Mouse (Mus musculus): ENCODE measurements around the gene Grip1.

Grip1 gene

DNA sequence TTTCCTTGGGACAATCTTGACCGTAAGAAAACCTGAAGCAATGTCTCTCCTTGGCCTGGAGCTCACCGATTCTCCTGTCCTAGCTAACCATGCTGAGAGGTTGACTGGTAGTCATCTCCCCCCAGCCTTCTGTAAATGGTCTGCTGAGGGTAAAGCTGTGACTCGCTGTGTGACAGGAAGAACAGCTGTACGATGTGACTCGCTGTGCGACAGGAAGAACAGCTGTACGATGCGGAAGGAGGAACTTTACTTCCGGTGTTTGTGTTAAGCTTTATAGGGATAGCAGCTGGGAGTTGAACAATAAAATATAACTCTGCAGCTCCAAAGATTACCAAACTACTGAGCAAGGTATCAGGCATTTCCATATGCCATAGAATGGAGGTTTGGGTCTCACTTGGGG lies 119.5 kb downstream of the Grip1 start:
- no peak for DNase-seq (ENCODE audit: low spot score)

DNA sequence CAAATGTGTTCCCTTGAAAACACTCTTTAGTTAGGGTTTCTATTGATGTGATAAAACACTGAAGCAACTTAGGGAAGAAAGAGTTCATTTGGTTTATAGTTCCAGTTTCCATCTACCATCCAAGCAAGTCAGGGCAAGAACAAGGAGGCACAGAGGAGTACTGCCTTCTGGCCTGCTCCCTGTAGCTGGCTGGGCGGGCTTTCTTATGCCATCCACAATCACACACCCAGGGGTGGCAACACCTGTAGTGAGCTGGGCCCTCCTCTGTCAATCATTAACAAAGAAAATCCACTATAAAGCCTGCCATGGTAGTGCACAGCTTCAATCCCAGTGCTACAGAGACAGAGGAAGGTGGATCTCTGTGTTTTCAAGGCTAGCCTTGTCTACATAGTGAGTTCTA lies 122.2 kb downstream of the Grip1 start:
- no peak for DNase-seq (ENCODE audit: low spot score)

DNA sequence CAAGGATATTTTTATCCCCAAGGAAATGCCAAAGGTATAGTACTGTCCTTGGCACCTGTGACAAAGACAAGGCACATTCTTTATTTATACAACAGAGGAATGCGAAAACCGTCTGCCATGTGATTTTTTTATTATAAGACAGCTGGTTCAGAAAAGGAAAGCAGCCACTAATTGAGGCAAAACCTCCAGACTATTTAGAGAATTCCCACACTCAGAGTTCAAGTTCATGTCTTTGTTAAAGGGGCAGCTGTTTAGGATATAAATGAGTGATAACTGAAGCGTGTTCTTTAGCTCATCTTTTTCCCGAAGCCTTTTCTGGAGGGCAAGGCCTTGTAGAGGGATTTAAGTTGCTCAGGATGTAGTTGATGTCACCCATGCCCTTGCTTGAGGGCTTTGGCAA lies 126.4 kb downstream of the Grip1 start:
- no peak for DNase-seq (ENCODE audit: low spot score)

DNA sequence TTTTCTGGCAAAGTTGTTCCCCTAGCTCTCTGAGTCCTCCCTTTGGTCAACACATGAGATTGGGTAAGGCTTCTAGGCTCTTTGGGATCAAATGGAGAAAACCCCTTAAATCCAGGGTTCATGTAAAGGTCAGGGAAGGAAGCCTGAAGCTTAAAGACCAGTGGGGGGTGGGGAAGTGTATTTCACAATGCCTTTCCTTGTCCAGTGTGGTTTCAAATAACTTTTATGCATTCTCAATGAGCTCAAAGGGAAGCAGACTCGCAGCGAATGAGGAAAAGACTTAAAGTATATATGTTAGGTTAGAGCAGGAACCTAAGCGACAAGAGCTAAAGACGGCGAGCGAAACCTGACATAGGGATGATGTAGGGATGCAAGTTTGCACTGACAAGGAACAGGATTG lies 131.0 kb downstream of the Grip1 start:
- DNase-seq (ENCODE audit: low spot score): no peak

DNA sequence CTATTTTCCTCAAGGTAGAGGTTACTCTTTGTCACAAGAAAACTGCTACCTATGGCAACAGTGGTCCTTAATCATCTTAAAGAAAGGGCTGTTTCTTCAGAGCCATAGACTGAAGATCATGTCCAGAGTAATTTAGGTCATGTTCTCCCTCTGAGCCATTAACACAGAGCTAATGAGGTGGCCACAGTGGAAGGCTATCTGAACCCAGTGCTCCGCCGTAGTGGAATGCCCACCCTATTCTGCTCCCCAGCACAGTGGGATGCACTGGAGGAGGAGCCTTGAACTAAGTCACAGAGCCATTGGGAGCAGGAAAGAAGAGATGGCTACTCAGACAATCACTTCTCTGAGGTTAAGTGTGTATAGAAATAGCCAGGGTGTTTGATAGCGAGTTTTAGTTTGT lies 133.3 kb downstream of the Grip1 start:
- DNase-seq (ENCODE audit: low spot score): no peak

DNA sequence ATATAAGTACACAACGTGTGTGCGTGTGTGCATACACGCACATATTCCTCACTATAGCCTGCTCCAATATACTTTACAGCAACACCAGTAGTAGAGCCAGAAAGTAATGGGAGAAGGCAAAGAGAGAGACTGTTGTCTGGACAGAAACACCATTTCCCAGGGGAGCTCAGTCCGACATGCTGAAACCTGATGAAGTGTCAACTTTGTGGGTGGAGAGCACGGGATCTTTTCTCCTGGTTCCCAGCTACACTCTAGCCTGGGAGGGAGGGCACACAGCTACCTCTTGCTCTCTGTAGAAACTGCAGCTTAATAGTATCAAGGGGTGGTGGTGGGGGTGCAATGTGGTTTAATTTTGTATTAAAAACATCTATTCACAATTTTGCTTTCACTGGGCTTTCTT lies 143.2 kb downstream of the Grip1 start:
- DNase-seq (ENCODE audit: low spot score): no peak

DNA sequence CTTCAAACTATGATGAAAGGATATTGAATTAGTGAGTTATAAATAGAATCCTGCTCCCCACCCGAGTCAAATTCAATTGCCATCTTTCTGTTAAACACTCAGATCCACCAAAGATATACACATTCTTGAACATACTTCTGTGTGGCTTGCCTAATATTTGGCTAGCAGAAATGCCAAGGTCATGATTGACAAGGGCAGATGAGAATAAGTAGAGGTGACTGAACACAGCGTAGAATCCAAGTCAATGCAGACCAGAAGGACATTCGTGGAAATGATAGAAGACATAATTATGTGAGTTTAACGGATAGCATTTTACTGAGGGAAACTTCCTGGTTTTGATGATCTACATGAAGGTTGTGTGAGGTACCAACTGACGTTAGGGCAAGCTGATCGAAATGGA lies 153.9 kb downstream of the Grip1 start:
- DNase-seq (ENCODE audit: low spot score): no peak

DNA sequence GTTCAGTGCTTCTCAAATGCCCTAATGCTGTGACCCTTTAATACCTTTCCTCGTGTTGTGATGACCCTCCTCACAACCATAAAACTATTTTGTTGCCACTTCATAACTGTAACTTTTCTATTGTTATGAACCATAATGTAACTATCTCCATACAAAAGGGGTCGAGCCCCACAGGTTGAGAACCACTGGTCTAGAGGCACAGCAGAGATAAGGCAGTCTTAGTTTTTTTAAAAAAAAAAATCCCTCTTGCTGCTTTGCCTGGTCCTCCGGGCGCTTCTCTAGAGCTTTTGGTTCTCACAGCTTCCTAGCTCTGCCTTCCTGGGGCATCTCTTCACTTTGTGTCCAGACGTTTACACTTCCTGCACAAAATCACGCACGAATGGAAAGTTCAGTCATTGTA lies 155.4 kb downstream of the Grip1 start:
- DNase-seq (ENCODE audit: low spot score): no peak

DNA sequence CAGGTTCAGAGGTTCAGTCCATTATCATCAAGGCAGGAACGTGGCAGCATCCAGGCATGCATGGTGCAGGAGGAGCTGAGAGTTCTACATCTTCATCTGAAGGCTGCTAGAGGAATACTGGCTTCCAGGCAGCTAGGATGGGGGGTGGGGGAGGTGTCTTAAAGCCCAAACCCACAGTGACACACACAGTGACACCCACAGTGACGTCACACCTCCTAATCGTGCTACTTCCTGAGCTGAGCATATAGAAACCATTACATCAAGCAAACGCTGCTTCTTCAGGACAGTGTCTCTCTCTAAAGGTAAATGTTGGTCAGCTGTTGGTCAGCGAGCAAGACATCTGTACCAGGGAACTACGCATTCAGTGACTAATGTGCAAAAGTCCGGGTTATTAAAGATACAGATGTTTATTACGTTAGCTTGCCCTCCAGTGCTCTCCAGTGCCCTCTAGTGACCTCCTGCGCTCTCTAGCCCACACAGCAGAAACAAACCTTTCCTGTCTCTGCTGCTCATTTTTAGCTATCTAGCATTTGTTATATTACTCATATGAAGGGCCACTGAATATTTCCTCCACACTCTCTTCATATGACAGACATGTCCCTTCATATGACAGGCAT lies 156.8 kb downstream of the Grip1 start:
- peak; percentile 25 for DNase-seq (ENCODE audit: low spot score)

DNA sequence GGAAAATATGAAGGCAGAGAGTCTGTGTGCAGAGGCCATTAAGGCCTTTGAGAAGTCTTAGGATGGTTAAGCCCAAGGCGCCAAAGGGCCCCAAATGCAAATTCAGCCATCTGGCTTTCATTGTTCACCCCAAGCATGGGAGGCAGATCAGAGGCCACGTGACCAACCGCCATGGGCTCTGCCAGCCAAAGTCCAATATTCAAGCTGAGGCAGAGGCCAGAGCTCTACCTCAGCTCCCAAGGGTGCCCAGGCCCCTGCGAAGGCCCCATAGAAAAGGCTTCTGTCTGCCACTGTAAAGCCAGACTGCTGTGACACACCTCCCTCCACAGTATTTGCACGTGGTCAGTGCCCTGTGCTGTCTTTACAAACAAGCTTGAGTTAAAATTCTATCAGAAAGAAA lies 158.4 kb downstream of the Grip1 start:
- DNase-seq (ENCODE audit: low spot score): no peak

DNA sequence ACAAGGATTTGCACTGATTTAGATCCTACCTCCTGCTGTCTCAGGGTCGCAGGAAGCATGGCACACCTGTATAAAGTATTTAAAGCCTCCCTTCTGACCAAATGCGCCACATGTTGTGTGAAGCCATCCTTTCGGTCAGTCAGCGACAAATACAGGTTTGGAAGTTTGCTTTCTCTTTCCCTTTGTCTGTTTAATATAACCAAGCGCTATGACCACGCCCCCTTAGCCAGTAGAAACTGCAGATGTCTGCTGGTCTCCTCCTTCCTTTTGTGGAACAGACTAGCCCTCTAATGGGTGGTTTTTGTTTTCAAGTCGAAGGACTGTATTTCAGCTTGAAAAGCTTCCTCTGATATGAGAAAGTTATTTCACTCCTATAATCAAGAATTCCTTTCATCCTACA lies 161.1 kb downstream of the Grip1 start:
- DNase-seq (ENCODE audit: low spot score): peak; percentile 15

DNA sequence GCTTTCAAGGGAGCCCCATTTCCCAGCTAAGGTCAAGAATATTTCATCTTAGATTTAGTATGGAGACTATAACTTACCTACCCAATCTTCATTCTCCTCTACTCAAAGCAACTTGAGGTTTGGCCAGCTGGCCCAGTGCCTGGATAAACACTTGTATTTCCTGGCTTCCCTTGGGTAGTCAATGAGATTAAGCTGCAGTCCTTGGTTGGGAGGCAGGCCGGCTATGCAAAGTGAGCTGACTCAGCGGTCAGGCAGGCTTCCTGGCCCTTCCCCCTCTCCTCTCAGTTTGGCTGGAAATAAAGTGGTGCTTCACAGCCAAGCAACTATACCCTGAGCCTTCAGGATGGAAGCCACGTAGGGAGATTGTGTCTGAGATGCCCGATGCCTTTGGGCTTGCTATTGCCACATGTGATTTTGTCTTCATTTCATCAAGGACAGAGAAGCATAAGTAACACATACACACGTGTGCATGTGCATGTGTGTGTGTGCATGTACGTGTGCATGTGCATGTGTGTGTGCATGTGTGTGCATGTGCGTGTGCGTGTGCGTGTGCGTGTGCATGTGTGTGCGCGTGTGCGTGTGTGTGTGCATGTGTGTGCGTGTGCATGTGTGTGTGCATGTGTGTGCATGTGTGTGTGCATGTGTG lies 161.7 kb downstream of the Grip1 start:
- DNase-seq (ENCODE audit: low spot score): peak; percentile 90

DNA sequence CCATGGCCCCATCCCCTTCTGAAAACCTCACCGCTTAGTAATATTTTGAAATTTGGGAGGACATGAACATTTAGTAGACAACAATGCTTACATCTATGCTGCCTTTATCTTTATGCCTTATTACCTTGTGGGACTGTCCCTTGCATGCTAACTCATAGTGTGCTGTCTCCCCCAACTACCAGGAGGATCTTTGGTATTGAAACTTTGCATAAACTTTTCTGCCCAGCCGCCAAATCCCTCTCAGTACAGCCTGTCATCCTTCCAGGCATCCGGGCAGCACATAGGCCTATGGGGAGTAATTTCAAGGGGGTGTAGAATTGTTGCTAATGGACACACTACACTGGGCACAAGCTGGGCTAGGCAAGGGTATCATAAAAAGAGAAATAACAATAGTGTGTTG lies 162.4 kb downstream of the Grip1 start:
- no peak for DNase-seq (ENCODE audit: low spot score)

DNA sequence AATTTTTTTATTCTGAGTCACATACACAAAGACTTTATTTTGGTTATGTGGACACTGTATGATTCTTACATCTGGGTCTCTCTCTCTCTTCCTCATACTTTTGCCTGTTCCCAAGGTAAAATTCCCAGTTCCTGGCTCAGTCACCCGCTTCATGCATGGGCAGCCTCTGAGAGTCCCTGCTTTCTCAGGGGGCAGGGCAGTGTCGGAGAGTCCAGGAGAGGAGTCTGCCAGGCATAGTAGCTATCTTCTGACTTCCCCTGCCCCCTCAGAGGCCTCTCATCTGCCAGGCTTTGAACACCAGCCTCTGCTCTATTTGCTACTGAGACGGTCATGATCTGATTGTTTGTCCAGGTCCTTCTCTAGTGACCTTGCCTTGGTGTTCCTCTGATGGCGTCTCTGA lies 175.0 kb downstream of the Grip1 start:
- no peak for DNase-seq (ENCODE audit: low spot score)

DNA sequence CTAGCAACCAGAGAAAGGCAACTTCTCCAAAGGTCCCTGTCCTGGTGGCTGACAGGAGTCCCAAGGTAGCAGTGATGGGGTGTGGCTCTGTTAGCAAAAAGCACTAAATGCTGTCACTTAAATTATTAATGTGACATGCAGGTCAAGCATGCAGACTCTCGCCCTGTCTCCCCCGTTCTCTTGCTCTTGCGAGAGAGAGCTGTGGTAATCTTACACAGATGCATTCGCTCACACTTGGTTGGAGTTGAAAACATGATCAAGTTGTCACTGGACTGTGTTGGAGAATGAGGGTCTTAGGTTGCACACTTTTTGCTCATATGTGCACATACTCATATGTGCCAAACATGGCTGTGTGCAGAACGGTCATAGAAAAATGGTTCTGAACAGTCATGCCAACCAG lies 176.8 kb downstream of the Grip1 start:
- DNase-seq (ENCODE audit: low spot score): no peak

DNA sequence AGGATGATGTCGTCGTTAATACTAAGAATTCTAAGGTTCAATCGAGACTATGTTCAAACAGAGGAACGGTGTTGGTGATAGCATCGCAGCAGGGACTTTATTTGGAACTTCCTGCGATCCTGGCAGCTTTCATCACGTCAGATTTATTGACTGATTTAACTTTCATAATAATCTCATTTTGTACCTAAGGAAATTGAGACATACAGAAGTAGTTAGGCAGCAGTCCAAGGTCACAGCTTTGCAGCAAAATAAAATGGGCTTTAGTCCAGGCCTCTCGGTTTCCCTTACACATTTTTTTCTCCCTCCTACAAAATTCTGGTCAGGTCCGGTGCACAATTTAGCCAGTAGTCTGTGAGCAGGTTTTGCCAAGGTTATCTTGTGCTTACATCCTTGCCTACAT lies 178.3 kb downstream of the Grip1 start:
- DNase-seq (ENCODE audit: low spot score): no peak

DNA sequence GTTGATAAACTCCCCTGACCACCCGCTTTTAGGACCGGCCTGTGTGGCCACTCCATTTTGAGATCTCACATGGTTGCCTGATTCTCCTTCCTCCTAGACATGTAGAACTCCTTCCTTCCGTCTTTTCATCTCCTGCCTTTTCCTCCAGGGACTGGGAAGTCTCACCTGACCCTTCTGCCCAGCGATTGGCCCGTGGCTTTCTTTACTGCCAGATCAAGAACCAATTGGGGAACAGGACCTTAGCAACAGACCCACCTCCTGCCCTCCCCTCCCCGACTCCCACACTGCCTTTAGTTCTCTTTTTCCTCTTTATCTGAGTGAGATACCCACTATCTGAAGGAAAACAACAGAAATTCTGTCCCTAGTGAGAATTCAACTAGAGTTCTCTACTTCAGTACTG lies 180.9 kb downstream of the Grip1 start:
- no peak for DNase-seq (ENCODE audit: low spot score)

DNA sequence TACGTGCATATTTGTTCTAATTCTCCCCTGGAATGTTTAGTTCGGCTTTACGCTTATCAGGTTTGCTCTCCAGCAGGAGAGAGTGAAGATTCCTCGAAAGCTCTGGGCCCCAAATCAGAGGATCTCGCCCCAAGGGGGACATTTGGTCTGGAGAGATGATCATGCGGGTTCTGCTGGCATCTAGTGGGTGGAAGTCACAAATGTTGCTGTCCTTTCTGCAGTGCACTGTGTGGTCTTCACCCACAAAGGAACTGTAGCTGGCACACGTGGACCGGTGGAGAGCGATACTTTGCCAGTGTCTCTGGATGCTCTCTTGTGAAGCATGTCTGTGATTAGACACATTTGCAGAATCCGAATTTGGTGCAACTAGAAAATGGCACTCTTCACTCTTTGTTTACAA lies 186.9 kb downstream of the Grip1 start:
- no peak for DNase-seq (ENCODE audit: low spot score)

DNA sequence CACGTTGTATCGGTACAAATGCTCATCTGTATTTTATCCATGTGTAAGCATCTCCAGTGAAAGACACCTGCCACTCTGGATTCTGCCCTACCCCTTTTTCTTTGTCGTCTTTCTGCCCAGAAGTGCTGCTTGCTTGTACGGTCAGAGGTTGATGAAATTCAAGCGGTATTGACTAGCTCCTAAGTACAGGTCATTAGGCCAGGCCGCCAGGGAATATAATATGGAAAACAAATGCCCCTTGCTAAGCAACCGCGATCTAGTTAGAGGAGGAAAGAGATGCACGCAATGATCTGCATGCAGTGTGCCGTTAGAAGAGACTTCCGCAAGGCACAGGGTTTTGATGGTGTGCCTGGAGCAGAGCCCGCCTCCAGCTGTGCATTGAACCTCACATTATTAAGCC lies 187.4 kb downstream of the Grip1 start:
- no peak for DNase-seq (ENCODE audit: low spot score)

DNA sequence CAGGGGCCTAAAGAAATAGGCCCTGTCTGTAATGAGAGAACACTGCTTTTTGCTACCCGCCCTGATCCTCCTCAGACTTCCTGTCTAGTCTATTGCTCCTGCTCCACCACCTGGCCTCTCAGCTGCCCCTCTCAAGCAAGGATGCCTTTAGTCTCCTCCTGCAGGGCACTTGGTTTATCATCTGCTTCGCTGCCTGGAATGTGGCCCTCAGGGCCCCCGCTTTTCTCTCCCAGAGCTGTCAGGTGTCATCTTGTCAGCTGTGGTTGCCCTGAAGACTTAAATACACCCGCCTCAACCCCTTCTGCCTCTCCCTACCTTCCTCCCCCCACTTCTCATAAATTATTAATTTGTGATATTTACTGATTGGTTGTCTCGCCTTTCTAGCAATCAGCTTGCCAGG lies 190.7 kb downstream of the Grip1 start:
- DNase-seq (ENCODE audit: low spot score): no peak

DNA sequence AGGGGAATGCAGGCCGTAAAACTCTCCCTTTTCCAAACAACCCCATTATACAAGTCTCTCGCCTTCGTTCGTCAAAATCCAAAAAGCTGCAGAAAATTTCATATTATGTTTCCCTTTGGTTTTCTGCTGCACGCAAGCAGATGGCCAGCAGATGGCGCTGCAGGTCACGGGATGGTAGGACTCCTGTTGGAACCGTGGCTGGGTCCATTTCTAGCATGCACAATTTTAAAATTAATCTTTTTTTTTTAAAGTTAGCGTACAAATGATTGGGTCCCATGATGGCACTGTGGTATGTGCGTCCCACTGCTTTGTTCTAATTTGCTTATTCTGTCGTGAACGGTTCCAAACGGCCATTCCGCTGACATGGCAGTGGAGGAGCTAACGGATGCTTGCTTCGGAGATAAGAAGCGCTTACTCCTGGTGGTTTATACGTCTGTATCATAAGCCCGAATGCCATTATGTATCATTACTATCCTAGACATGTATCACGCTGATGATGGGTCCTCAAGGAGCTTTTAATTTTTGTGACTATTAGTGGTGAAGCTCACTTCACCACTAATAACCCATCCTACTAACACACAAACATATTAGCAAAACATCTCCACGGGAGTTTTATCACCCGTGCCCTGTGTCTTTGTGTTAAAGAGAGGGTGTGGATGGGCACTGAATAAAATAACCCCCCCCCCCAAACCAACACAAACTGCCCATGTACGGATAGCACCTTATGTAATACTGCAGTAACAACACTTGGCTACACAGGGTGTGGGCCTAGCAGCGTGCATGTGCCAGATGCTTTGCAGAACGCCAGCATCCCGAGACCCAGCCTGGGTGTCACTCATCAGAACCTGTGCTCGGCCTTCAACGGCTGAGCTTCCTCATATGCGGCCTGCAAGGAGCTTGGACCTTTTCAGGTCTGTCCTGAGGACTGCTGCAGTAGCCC lies 193.1 kb downstream of the Grip1 start:
- DNase-seq (ENCODE audit: low spot score): peak; percentile 58

DNA sequence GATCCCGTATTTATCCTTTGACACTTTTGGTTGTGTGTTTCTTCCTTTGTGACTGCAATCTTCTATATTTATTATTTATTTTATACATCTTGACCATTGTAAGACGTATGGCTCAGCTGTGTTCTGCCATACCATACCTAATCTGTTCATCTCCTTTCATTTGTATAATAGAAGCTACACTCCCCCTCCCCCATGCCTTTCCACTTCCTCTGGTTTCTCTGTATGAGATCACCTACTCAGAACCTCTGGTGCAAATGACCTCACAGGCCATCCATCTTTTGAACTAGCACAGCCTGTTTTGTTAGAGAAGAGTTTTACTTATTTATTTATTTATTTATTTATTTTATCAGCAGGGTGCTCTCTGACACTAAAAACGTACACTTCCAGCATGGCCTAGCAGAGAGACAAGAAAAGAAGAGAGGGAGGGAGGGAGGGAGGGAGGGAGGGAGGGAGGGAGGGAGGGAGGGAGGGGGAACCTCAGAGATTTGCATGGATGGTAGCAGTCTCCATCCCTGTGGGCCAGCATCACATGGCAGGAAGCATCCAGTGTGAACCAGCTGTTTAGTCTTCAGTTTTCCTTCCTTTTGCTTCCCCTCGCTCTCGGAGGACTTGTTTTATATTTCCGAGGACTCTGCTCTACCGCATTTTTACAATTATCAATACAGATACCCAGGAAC lies 207.2 kb downstream of the Grip1 start:
- DNase-seq (ENCODE audit: low spot score): no peak

DNA sequence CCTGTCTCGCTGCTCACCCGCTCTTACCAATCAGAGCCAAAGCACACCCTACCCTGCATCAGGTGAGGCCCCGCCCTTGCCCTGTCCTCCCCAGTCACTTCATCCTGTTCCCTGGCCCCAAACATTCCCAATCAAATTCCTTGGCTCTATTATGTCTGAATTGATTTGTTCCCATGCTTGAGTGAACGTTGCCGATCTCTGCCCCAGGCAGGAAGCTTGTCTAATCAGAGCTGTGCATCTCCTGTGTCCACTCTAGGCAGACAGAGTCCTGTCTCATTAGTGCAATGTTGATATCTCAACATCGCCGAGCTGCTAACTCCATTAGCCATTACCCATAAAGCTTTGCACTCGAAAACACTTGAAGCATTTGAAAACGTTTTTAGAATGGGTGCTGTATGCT lies 210.0 kb downstream of the Grip1 start:
- DNase-seq (ENCODE audit: low spot score): no peak

Measured in urinary bladder, postnatal 14 days (tissue).